Mouse (Mus musculus) cortical plate, adult 2 months (tissue): ENCODE data around the gene Mrgpre.

ENCODE experiments used
- CTCF ChIP-seq: fragments of 200-500 bp; IDR thresholded peaks from 2 replicates; pipeline ENCODE4 v1.5.1; 2011; ENCODE audit warnings: mild to moderate bottlenecking, control low read depth, low read length; ENCODE audit not compliant: insufficient read depth; ENCODE audit errors: extremely low read depth
- POLR2A ChIP-seq: fragments of 200-500 bp; IDR thresholded peaks from 2 replicates; pipeline ENCODE4 v1.6.1; 2011; ENCODE audit warnings: mild to moderate bottlenecking, low read length, control low read depth; ENCODE audit not compliant: insufficient read depth; ENCODE audit errors: extremely low read depth

GRCm38 (mm10) chr7:143733746-143734145 is 50.6 kb downstream of the Mrgpre start:
- TF ChIP-seq POLR2A = no peak
- no peak for TF ChIP-seq CTCF
